Mouse (Mus musculus) c-Kit-positive CD71-positive TER-119-negative erythroid progenitor cells, embryonic 14.5 days (primary cell): ENCODE results near the gene Gm37240.
A peak's percentile ranks its signal among the peaks of the same experiment; 100 is the strongest.

Experiments used
- DNase-seq: peaks from one replicate; pipeline ENCODE4 v3.0.0-alpha.2; 2013; ENCODE audit warnings: low read depth

The Gm37240 gene

GRCm38 (mm10) chr3:85749348-85749747, 138.0 kb downstream of the Gm37240 start:
- DNase-seq = no peak

GRCm38 (mm10) chr3:85748863-85749262, 138.5 kb downstream of the Gm37240 start:
- no peak for DNase-seq

- no peak for DNase-seq
These were observed 141.2 kb downstream of the Gm37240 start for GRCm38 (mm10) chr3:85746116-85746515.

GRCm38 (mm10) chr3:85741767-85742166, 145.6 kb downstream of the Gm37240 start:
- DNase-seq = no peak

GRCm38 (mm10) chr3:85738591-85738990, 148.7 kb downstream of the Gm37240 start:
- no peak for DNase-seq

- no peak for DNase-seq
These were observed 153.2 kb downstream of the Gm37240 start for GRCm38 (mm10) chr3:85733939-85734729.

- no peak for DNase-seq
These were observed 160.1 kb downstream of the Gm37240 start for GRCm38 (mm10) chr3:85727171-85727570.

- DNase-seq = no peak
These were observed 161.3 kb downstream of the Gm37240 start for GRCm38 (mm10) chr3:85725971-85726370.

GRCm38 (mm10) chr3:85725110-85725509, 162.2 kb downstream of the Gm37240 start:
- DNase-seq = peak; percentile 58

GRCm38 (mm10) chr3:85722581-85722980, 164.7 kb downstream of the Gm37240 start:
- DNase-seq = no peak

- DNase-seq = no peak
These were observed 171.5 kb downstream of the Gm37240 start for GRCm38 (mm10) chr3:85715764-85716297.

- no peak for DNase-seq
These were observed 173.2 kb downstream of the Gm37240 start for GRCm38 (mm10) chr3:85713936-85714709.

- DNase-seq = peak; percentile 57
These were observed 176.6 kb downstream of the Gm37240 start for GRCm38 (mm10) chr3:85710695-85711094.

- DNase-seq = peak; percentile 32
These were observed 179.9 kb downstream of the Gm37240 start for GRCm38 (mm10) chr3:85707421-85707820.

- no peak for DNase-seq
These were observed 184.0 kb downstream of the Gm37240 start for GRCm38 (mm10) chr3:85703141-85703882.

- DNase-seq = no peak
These were observed 188.8 kb downstream of the Gm37240 start for GRCm38 (mm10) chr3:85698496-85698895.

- DNase-seq = no peak
These were observed 192.3 kb downstream of the Gm37240 start for GRCm38 (mm10) chr3:85695056-85695455.

- DNase-seq = no peak
These were observed 194.3 kb downstream of the Gm37240 start for GRCm38 (mm10) chr3:85693013-85693412.

- no peak for DNase-seq
These were observed 196.2 kb downstream of the Gm37240 start for GRCm38 (mm10) chr3:85691134-85691533.

- no peak for DNase-seq
These were observed 199.0 kb downstream of the Gm37240 start for GRCm38 (mm10) chr3:85688341-85688740.

GRCm38 (mm10) chr3:85685271-85685670, 202.0 kb downstream of the Gm37240 start:
- DNase-seq = no peak

GRCm38 (mm10) chr3:85683618-85684017, 203.7 kb downstream of the Gm37240 start:
- no peak for DNase-seq
